Mouse (Mus musculus): ENCODE data around the gene Rpl26.
"Not testable (repeated sequence)": the region's sequence is repeated elsewhere in the genome, so short reads cannot be mapped to it uniquely, and the experiment has no call there.

Gene Rpl26

GRCm38 (mm10) chr11:68914566-68914965 is 13.2 kb downstream of the Rpl26 start:
- no peak for DNase-seq (ENCODE audit: low spot score)

- no peak for DNase-seq (ENCODE audit: low spot score)
Measured at GRCm38 (mm10) chr11:68923191-68923590, 21.8 kb downstream of the Rpl26 start.

GRCm38 (mm10) chr11:68924749-68925148 is 23.4 kb downstream of the Rpl26 start:
- DNase-seq (ENCODE audit: low spot score), result no peak

GRCm38 (mm10) chr11:68926981-68927380 is 25.6 kb downstream of the Rpl26 start, which contains the start of gene Odf4:
Odf4 (minus strand) TSS chr11:68927081.
- DNase-seq (ENCODE audit: low spot score), result no peak

- no peak for DNase-seq (ENCODE audit: low spot score)
Measured at GRCm38 (mm10) chr11:68929947-68930346, 28.6 kb downstream of the Rpl26 start.

GRCm38 (mm10) chr11:68933885-68934507 is 32.6 kb downstream of the Rpl26 start:
- DNase-seq (ENCODE audit: low spot score), result no peak

GRCm38 (mm10) chr11:68936951-68937350 is 35.6 kb downstream of the Rpl26 start:
- not testable (repeated sequence) for DNase-seq (ENCODE audit: low spot score)

- peak; percentile 95 for DNase-seq (ENCODE audit: low spot score)
Measured at GRCm38 (mm10) chr11:68939451-68940304, 38.3 kb downstream of the Rpl26 start.

- DNase-seq (ENCODE audit: low spot score), result no peak
Measured at GRCm38 (mm10) chr11:68940516-68940915, 39.1 kb downstream of the Rpl26 start.

- DNase-seq (ENCODE audit: low spot score), result no peak
Measured at GRCm38 (mm10) chr11:68942731-68943130, 41.3 kb downstream of the Rpl26 start.

- DNase-seq (ENCODE audit: low spot score), result no peak
Measured at GRCm38 (mm10) chr11:68945245-68945644, 43.9 kb downstream of the Rpl26 start.

- DNase-seq (ENCODE audit: low spot score), result no peak
Measured at GRCm38 (mm10) chr11:68946001-68946400, 44.6 kb downstream of the Rpl26 start.

- no peak for DNase-seq (ENCODE audit: low spot score)
Measured at GRCm38 (mm10) chr11:68946806-68947440, 45.5 kb downstream of the Rpl26 start.

- DNase-seq (ENCODE audit: low spot score), result no peak
Measured at GRCm38 (mm10) chr11:68947542-68947993, 46.2 kb downstream of the Rpl26 start.

- no peak for DNase-seq (ENCODE audit: low spot score)
Measured at GRCm38 (mm10) chr11:68953903-68954302, 52.5 kb downstream of the Rpl26 start.

- no peak for DNase-seq (ENCODE audit: low spot score)
Measured at GRCm38 (mm10) chr11:68954408-68954807, 53.0 kb downstream of the Rpl26 start.

- DNase-seq (ENCODE audit: low spot score), result no peak
Measured at GRCm38 (mm10) chr11:68955473-68955872, 54.1 kb downstream of the Rpl26 start.

- no peak for DNase-seq (ENCODE audit: low spot score)
Measured at GRCm38 (mm10) chr11:68956107-68956506, 54.7 kb downstream of the Rpl26 start.

Measured in adipocyte (in vitro differentiated cells).